Mouse (Mus musculus) liver, adult (tissue): ENCODE measurements around the gene Slc2a4.

Experiments used
- GATA4 ChIP-seq: IDR thresholded peaks from 2 replicates; pipeline ENCODE4 v1.6.1; 2014; ENCODE audit warnings: mild to moderate bottlenecking, low read length; ENCODE audit not compliant: insufficient replicate concordance

Slc2a4 gene

GRCm38 (mm10) chr11:69919053-69919452 lies 28.9 kb downstream of the Slc2a4 start:
- TF ChIP-seq GATA4 = no peak

GRCm38 (mm10) chr11:69918118-69918517 lies 29.9 kb downstream of the Slc2a4 start:
- TF ChIP-seq GATA4 = no peak

GRCm38 (mm10) chr11:69917379-69917948 lies 30.5 kb downstream of the Slc2a4 start:
- TF ChIP-seq GATA4 = no peak

- no peak for TF ChIP-seq GATA4
These were observed 32.0 kb downstream of the Slc2a4 start for GRCm38 (mm10) chr11:69915667-69916627.

GRCm38 (mm10) chr11:69914917-69915430 lies 33.0 kb downstream of the Slc2a4 start:
- TF ChIP-seq GATA4 = no peak

GRCm38 (mm10) chr11:69914372-69914764 lies 33.6 kb downstream of the Slc2a4 start:
- TF ChIP-seq GATA4 = no peak

- TF ChIP-seq GATA4 = no peak
These were observed 34.2 kb downstream of the Slc2a4 start, which contains the start of gene Gps2 for GRCm38 (mm10) chr11:69913554-69914371. TSS of gene Gps2 (plus strand) at chr11:69913888.

- no peak for TF ChIP-seq GATA4
These were observed 35.1 kb downstream of the Slc2a4 start for GRCm38 (mm10) chr11:69912716-69913530.

- no peak for TF ChIP-seq GATA4
These were observed 36.3 kb downstream of the Slc2a4 start for GRCm38 (mm10) chr11:69911701-69912100.

- TF ChIP-seq GATA4 = no peak
These were observed 37.0 kb downstream of the Slc2a4 start for GRCm38 (mm10) chr11:69910781-69911560.

GRCm38 (mm10) chr11:69910177-69910576 lies 37.8 kb downstream of the Slc2a4 start:
- TF ChIP-seq GATA4 = no peak

- TF ChIP-seq GATA4 = no peak
These were observed 38.8 kb downstream of the Slc2a4 start for GRCm38 (mm10) chr11:69909174-69909573.

- no peak for TF ChIP-seq GATA4
These were observed 39.3 kb downstream of the Slc2a4 start for GRCm38 (mm10) chr11:69908645-69909044.

GRCm38 (mm10) chr11:69904311-69904710 lies 43.7 kb downstream of the Slc2a4 start:
- TF ChIP-seq GATA4 = no peak

- TF ChIP-seq GATA4 = no peak
These were observed 45.0 kb downstream of the Slc2a4 start for GRCm38 (mm10) chr11:69902972-69903371.
